Comparison of ENCODE assay signal across 8 mouse cellular contexts in genomic region chr1:72313399-72314039, GRCm38 (mm10). TPM values are rescaled to one million over a fixed set of nuclear protein-coding genes. Genes with fewer than 3 reads are reported as not detected.
A peak's percentile ranks its signal among the peaks of the same experiment; 100 is the strongest.
DNase-seq lines count a peak whose midpoint lies in the region; ATAC-seq and TF ChIP-seq lines count a peak whose summit lies in the region.
"Had no signal": no experiment of that assay in that cellular context is flagged by ENCODE, and none has a peak within 500 bp of the region (broad histone marks: within the 10 kb centered on the region; RNA-seq: fewer than 3 reads in every experiment).

No protein-coding gene starts in this region.

- H3K27me3 ChIP-seq in G1E (ENCODE audit: insufficient read depth, low read length): no peaks in the 10 kb centered on the region
- no peaks in the 10 kb centered on the region for H3K27me3 ChIP-seq in intestine, embryonic 15.5 days (replicated peaks)
- H3K27me3 ChIP-seq: lung, embryonic 15.5 days had no signal

- no peak overlapping the region for H3K9ac ChIP-seq in intestine, embryonic 15.5 days
- H3K9ac ChIP-seq: lung, embryonic 15.5 days had no signal

- intact Hi-C loops in left cerebral cortex, postnatal 36 days (cut with DNase I): loop anchor here (5.0 to 10.0 kb wide), 2 partner anchors 391 to 539 kb away; partner anchors contain the start of gene Ankar

- no peak for ATAC-seq in G1E (ENCODE audit: extremely low read depth, insufficient number of reproducible peaks, low FRiP score, poor library complexity, severe bottlenecking)
- peak; percentile 58; the same call in 1 of the 2 replicates for ATAC-seq in megakaryocyte-erythroid progenitor cell, adult 5-6 weeks (replicated peaks; ENCODE audit: low FRiP score, low TSS enrichment, poor library complexity, severe bottlenecking)
- no peak for ATAC-seq in intestine, embryonic 15.5 days

- TF ChIP-seq POLR2A in cortical plate, adult 2 months (IDR thresholded peaks at IDR 0.05; ENCODE audit: extremely low read depth, insufficient read depth, low read length): no peak

- DNase-seq in left cerebral cortex, adult 11 months (ENCODE audit: low spot score): peak; percentile 41
- DNase-seq in left cerebral cortex, postnatal 36 days (ENCODE audit: low spot score in 2 of 2): no peak
- peak; percentile 42 for DNase-seq in G1E (ENCODE audit: low spot score)
- no peak for DNase-seq in layer of hippocampus, postnatal 25 days (ENCODE audit: extremely low spot score in 1 of 2, low spot score in 1 of 2)

- peaks cover 87% of the 10 kb centered on the region for H3K36me3 ChIP-seq in G1E (replicated peaks)
- H3K36me3 ChIP-seq in intestine, embryonic 15.5 days: no peaks in the 10 kb centered on the region; the same call in 1 of the 2 replicates
- H3K36me3 ChIP-seq: lung, embryonic 15.5 days had no signal

- H3K4me1 ChIP-seq in G1E (ENCODE audit: insufficient read depth, low read depth, low read length): peaks cover 16% of the 10 kb centered on the region
- no peaks in the 10 kb centered on the region for H3K4me1 ChIP-seq in cortical plate, adult 2 months (ENCODE audit: control insufficient read depth, insufficient read depth, low read length)
- H3K4me1 ChIP-seq in intestine, embryonic 15.5 days (replicated peaks): no peaks in the 10 kb centered on the region

- TF ChIP-seq CTCF in G1E (IDR thresholded peaks at IDR 0.05; ENCODE audit: low read depth, low read length): peak; percentile 47; the same call in 1 of the 2 replicates
- peak; percentile 57; the same call in 1 of the 2 replicates for TF ChIP-seq CTCF in cortical plate, adult 2 months (IDR thresholded peaks at IDR 0.05; ENCODE audit: extremely low read depth, insufficient read depth, low read length)

- no peaks in the 10 kb centered on the region for H3K9me3 ChIP-seq in G1E (replicated peaks)
- H3K9me3 ChIP-seq in intestine, embryonic 15.5 days: no peaks in the 10 kb centered on the region
- H3K9me3 ChIP-seq: lung, embryonic 15.5 days had no signal

- no peak overlapping the region for H3K4me3 ChIP-seq in G1E (ENCODE audit: low read depth, low read length)
- no peak overlapping the region for H3K4me3 ChIP-seq in cortical plate, adult 2 months (ENCODE audit: insufficient read depth, low read length)
- H3K4me3 ChIP-seq in intestine, embryonic 15.5 days (replicated peaks): no peak overlapping the region
- H3K4me3 ChIP-seq: lung, embryonic 15.5 days had no signal

- 78% methylated on average over 5 of the region's 5 CpGs for WGBS in intestine, embryonic 15.5 days

- H3K27ac ChIP-seq in cortical plate, adult 2 months (ENCODE audit: insufficient read depth, low read length): no peak overlapping the region
- H3K27ac ChIP-seq in intestine, embryonic 15.5 days: no peak overlapping the region
- H3K27ac ChIP-seq: lung, embryonic 15.5 days had no signal

- H3K4me2 ChIP-seq in intestine, embryonic 15.5 days (replicated peaks): no peak overlapping the region
- H3K4me2 ChIP-seq: lung, embryonic 15.5 days had no signal

RNA-seq across cellular contexts. Expression of gene Xrcc5, which starts 6.3 kb away (rescaled TPM):
- total RNA-seq in left cerebral cortex, postnatal 36 days (2021): 10 to 100 TPM; 15.6 to 16.1 TPM
- 84.9 and 85.2 TPM in 2 replicates for total RNA-seq in G1E (2014; fragmentation: Nextera tagmentation)
- total RNA-seq in G1E (2017): 77.2 and 89.5 TPM in 2 replicates
- polyA plus RNA-seq in G1E (2012): 2.9 and 3.4 TPM in 2 replicates
- 12.4 and 13.0 TPM in 2 replicates for polyA plus RNA-seq in cortical plate, adult 2 months (2012; rRNA removed)
- total RNA-seq in megakaryocyte-erythroid progenitor cell, adult 5-6 weeks (2014; fragmentation: Nextera tagmentation): 39.9 and 42.5 TPM in 2 replicates
- total RNA-seq in megakaryocyte-erythroid progenitor cell, adult 5-6 weeks (2017): 72.9 and 78.9 TPM in 2 replicates
- total RNA-seq in layer of hippocampus, postnatal 25 days (2021): 10 to 100 TPM; 13.1 to 13.9 TPM
- 36.7 and 39.2 TPM in 2 replicates for polyA plus RNA-seq in intestine, embryonic 15.5 days (2015; fragmentation: Nextera tagmentation; extraction: Ambion mirVana)

RNA-seq across cellular contexts. Expression of gene Tmem169, which starts 29.4 kb away (rescaled TPM):
- 10 to 100 TPM; 19.2 to 21.8 TPM for total RNA-seq in left cerebral cortex, postnatal 36 days (2021)
- total RNA-seq in G1E (2014; fragmentation: Nextera tagmentation) (not detected in 2 replicates), G1E (2017) (0.12 and 0.33 TPM in 2 replicates)
- not detected in 2 replicates for polyA plus RNA-seq in G1E (2012)
- polyA plus RNA-seq in cortical plate, adult 2 months (2012; rRNA removed): 15.9 and 18.2 TPM in 2 replicates
- not detected in 2 replicates for total RNA-seq in megakaryocyte-erythroid progenitor cell, adult 5-6 weeks (2014; fragmentation: Nextera tagmentation)
- total RNA-seq in megakaryocyte-erythroid progenitor cell, adult 5-6 weeks (2017): 0.08 TPM in 1 of 2 replicates, not detected in the other
- total RNA-seq in layer of hippocampus, postnatal 25 days (2021): 10 to 100 TPM; 18.0 to 20.6 TPM
- polyA plus RNA-seq in intestine, embryonic 15.5 days (2015; fragmentation: Nextera tagmentation; extraction: Ambion mirVana): 2.8 and 3.0 TPM in 2 replicates

RNA-seq across cellular contexts. Expression of gene Pecr, which starts 29.4 kb away (rescaled TPM):
- total RNA-seq in left cerebral cortex, postnatal 36 days (2021): 1 to 10 TPM; 3.7 to 5.2 TPM
- total RNA-seq in G1E (2014; fragmentation: Nextera tagmentation): 15.6 and 24.0 TPM in 2 replicates
- 10.6 and 13.1 TPM in 2 replicates for total RNA-seq in G1E (2017)
- 4.7 and 5.4 TPM in 2 replicates for polyA plus RNA-seq in G1E (2012)
- polyA plus RNA-seq in cortical plate, adult 2 months (2012; rRNA removed): 7.2 and 7.4 TPM in 2 replicates
- total RNA-seq in megakaryocyte-erythroid progenitor cell, adult 5-6 weeks (2014; fragmentation: Nextera tagmentation): 16.5 and 18.1 TPM in 2 replicates
- total RNA-seq in megakaryocyte-erythroid progenitor cell, adult 5-6 weeks (2017): 13.3 and 23.8 TPM in 2 replicates
- total RNA-seq in layer of hippocampus, postnatal 25 days (2021): 1 to 10 TPM; 5.2 to 5.9 TPM
- polyA plus RNA-seq in intestine, embryonic 15.5 days (2015; fragmentation: Nextera tagmentation; extraction: Ambion mirVana): 57.7 and 65.5 TPM in 2 replicates

Comparison
In these comparisons a context has a peak if more than half of its experiments do, and no peak if none do; other contexts are left out.
1. DNase-seq: peak in left cerebral cortex, adult 11 months (single experiment) and G1E (single experiment); none in left cerebral cortex, postnatal 36 days (0 of 2) and layer of hippocampus, postnatal 25 days (0 of 2).
2. RNA of gene Tmem169, which starts 29.4 kb away (total RNA-seq): 19.2 to 21.8 TPM in left cerebral cortex, postnatal 36 days and 18.0 to 20.6 TPM in layer of hippocampus, postnatal 25 days; 0.12 to 0.33 TPM in G1E and 0.08 TPM in megakaryocyte-erythroid progenitor cell, adult 5-6 weeks; every median in the first group is over 10 times any median in the second.